Mouse (Mus musculus): ENCODE measurements around the gene Chrdl2. TPM values are rescaled to one million over a fixed set of nuclear protein-coding genes. Genes with fewer than 3 reads are reported as not detected.

The Chrdl2 gene
- polyA plus RNA-seq, 1 experiment, result 0.87 TPM

Other genes with a start within 250 kb of the Chrdl2 start
- gene Olfr521, start 242.7 kb upstream of the Chrdl2 start, polyA plus RNA-seq (2012; rRNA removed), result not detected in 2 replicates
- gene Neu3, start 177.8 kb upstream of the Chrdl2 start, polyA plus RNA-seq (2012; rRNA removed), result 1.1 and 2.2 TPM in 2 replicates
- gene Xrra1, start 147.1 kb upstream of the Chrdl2 start, polyA plus RNA-seq (2012; rRNA removed), result 0.05 and 0.21 TPM in 2 replicates
- gene Spcs2, start 142.7 kb upstream of the Chrdl2 start, polyA plus RNA-seq (2012; rRNA removed), result 49.4 and 60.5 TPM in 2 replicates
- 2.7 and 3.6 TPM in 2 replicates for gene Rnf169, start 25.7 kb upstream of the Chrdl2 start, polyA plus RNA-seq (2012; rRNA removed)
- gene Pold3, start 115.4 kb downstream of the Chrdl2 start, polyA plus RNA-seq (2012; rRNA removed), result 8.4 and 10.2 TPM in 2 replicates
- gene Lipt2, start 153.1 kb downstream of the Chrdl2 start, polyA plus RNA-seq (2012; rRNA removed), result 10.2 and 11.1 TPM in 2 replicates
- gene Kcne3, start 170.3 kb downstream of the Chrdl2 start, polyA plus RNA-seq (2012; rRNA removed), result 220 and 227 TPM in 2 replicates
- 1.2 and 2.6 TPM in 2 replicates for gene Pgm2l1, start 221.2 kb downstream of the Chrdl2 start, polyA plus RNA-seq (2012; rRNA removed)

Data from large intestine, adult 2 months (tissue).